Mouse (Mus musculus): ENCODE results near the gene Cxcl2. TPM values are rescaled to one million over a fixed set of nuclear protein-coding genes. Genes with fewer than 3 reads are reported as not detected.

Cxcl2 gene
- polyA plus RNA-seq, 1 experiment, result not detected

DNA sequence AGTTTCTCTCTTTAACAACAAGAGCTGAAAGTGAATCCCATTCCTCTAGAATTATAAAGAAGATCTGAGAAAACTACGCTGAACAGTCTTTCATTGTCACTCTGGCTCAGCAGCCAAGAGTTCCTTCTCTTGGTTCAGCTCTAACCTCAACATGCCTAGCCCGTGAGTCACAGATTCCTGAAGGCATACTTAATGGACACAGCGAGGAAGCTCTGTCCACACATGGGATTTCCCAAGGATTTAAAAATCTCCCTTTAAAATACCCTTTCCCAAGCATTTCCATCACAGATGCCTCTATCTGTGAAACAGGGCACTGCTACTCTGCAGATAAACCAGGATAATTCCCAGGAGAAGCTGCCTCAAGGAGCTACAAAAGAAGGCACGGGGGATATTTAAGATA, 27.6 kb upstream of the Cxcl2 start:
- TF ChIP-seq CEBPB (IDR thresholded peaks at IDR 0.05; ENCODE audit: insufficient read depth, poor library complexity, severe bottlenecking) (peak; percentile 53; the same call in 1 of the 2 replicates), MAX (IDR thresholded peaks at IDR 0.05; ENCODE audit: low read depth) (no peak)
- no peaks in the 10 kb centered on the region for H3K27me3 ChIP-seq (ENCODE audit: control insufficient read depth, insufficient read depth, insufficient read length)
- H3K4me3 ChIP-seq, result no peak overlapping the region
- peak overlapping the region; percentile 79 for H3K4me2 ChIP-seq (ENCODE audit: low read depth)
- no peaks in the 10 kb centered on the region for H3K79me2 ChIP-seq (ENCODE audit: control insufficient read depth, insufficient read depth)
- H3K36me3 ChIP-seq (ENCODE audit: control insufficient read depth, insufficient read depth), result no peaks in the 10 kb centered on the region
- H3ac ChIP-seq (ENCODE audit: control insufficient read depth, insufficient read length), result no peak overlapping the region

DNA sequence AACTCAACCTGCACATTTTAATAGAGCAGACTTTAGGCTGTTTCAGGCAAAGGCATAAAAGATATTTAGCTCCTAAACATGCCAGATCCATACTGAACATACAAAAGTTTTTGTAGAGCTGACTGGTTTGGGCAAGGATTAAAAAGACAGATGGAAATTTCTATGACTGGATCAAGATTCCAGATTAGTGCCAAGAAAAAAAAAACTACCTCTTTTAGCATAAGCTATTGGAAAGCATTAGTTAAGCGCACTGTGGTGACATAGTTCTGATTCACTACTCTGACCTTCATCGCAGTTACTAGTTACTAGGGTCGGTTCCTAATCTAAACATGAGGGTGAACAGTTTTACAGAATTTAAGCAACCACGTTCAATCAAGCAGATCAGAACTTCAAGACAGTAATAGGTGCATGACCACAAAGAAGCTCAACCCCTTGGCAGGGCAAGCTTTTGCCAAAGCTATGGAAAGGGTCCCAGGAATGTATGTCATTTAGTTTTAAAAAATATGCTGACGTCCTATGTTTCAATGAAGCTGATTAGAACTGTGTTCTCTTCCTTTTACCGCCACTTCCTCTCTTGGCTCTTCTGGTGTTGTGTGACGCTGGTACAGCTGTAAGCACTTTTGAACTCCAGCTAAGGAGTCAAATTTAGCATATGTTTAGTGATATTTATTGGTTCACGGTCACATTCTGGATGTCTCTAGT, 27.0 kb upstream of the Cxcl2 start:
- Histone ChIP-seq H3K4me2 (ENCODE audit: low read depth) (peak overlapping the region; percentile 79), H3ac (ENCODE audit: control insufficient read depth, insufficient read length) (no peak overlapping the region), H3K27me3 (ENCODE audit: control insufficient read depth, insufficient read depth, insufficient read length) (no peaks in the 10 kb centered on the region), H3K36me3 (ENCODE audit: control insufficient read depth, insufficient read depth) (no peaks in the 10 kb centered on the region), H3K79me2 (ENCODE audit: control insufficient read depth, insufficient read depth) (no peaks in the 10 kb centered on the region), H3K4me3 (no peak overlapping the region)
- no peak for TF ChIP-seq E2F4 (IDR thresholded peaks at IDR 0.05; ENCODE audit: insufficient read depth)
- no peak for TF ChIP-seq MAX (IDR thresholded peaks at IDR 0.05; ENCODE audit: low read depth)
- TF ChIP-seq MYOD1 (IDR thresholded peaks at IDR 0.05; ENCODE audit: control insufficient read depth in 1 of 3, insufficient read length in 2 of 3, low read depth in 2 of 3), result no peak
- TF ChIP-seq TCF12 (IDR thresholded peaks at IDR 0.05; ENCODE audit: insufficient read depth, poor library complexity, severe bottlenecking), result no peak
- TF ChIP-seq SRF (IDR thresholded peaks at IDR 0.05; ENCODE audit: control insufficient read depth, insufficient read length, low read depth), result no peak
- TF ChIP-seq REST (IDR thresholded peaks at IDR 0.05; ENCODE audit: insufficient read depth, insufficient read length), result no peak
- no peak for TF ChIP-seq CEBPB (IDR thresholded peaks at IDR 0.05; ENCODE audit: insufficient read depth, poor library complexity, severe bottlenecking)
- no peak for TF ChIP-seq USF1 (IDR thresholded peaks at IDR 0.05; ENCODE audit: low read depth)

DNA sequence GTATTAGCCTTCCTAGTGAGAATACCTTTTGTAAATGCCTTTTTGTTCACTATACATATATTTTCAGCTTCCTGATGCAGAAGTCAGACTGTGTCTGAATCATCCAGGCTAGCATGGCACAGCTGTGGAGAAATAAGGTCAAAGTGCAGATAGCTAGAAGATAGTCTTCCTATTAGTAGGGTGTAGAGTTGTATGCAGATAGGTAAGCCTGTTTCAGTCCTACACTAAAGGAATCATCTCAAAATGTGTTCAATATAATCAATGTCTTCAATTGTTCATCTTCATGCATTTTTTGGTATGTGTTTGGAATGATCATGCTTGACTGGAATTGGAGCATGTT, 26.5 kb upstream of the Cxcl2 start:
- Histone ChIP-seq H3K27me3 (ENCODE audit: control insufficient read depth, insufficient read depth, insufficient read length) (no peaks in the 10 kb centered on the region), H3K36me3 (ENCODE audit: control insufficient read depth, insufficient read depth) (no peaks in the 10 kb centered on the region), H3K4me2 (ENCODE audit: low read depth) (peak overlapping the region; percentile 79), H3K4me3 (no peak overlapping the region), H3ac (ENCODE audit: control insufficient read depth, insufficient read length) (no peak overlapping the region), H3K79me2 (ENCODE audit: control insufficient read depth, insufficient read depth) (no peaks in the 10 kb centered on the region)
- no peak for TF ChIP-seq POLR2A (IDR thresholded peaks at IDR 0.05; ENCODE audit: insufficient read length, low read depth)
- TF ChIP-seq MAX (IDR thresholded peaks at IDR 0.05; ENCODE audit: low read depth), result no peak
- no peak for TF ChIP-seq TCF12 (IDR thresholded peaks at IDR 0.05; ENCODE audit: insufficient read depth, poor library complexity, severe bottlenecking)
- TF ChIP-seq E2F4 (IDR thresholded peaks at IDR 0.05; ENCODE audit: insufficient read depth), result no peak
- no peak for TF ChIP-seq SRF (IDR thresholded peaks at IDR 0.05; ENCODE audit: control insufficient read depth, insufficient read length, low read depth)
- TF ChIP-seq REST (IDR thresholded peaks at IDR 0.05; ENCODE audit: insufficient read depth, insufficient read length), result no peak
- no peak for TF ChIP-seq MYOD1 (IDR thresholded peaks at IDR 0.05; ENCODE audit: control insufficient read depth in 1 of 3, insufficient read length in 2 of 3, low read depth in 2 of 3)
- no peak for TF ChIP-seq MYOG (IDR thresholded peaks at IDR 0.05; ENCODE audit: control insufficient read depth in 1 of 3, insufficient read depth in 1 of 3, insufficient read length in 2 of 3, low read depth in 2 of 3)
- no peak for TF ChIP-seq CEBPB (IDR thresholded peaks at IDR 0.05; ENCODE audit: insufficient read depth, poor library complexity, severe bottlenecking)
- TF ChIP-seq TCF3 (IDR thresholded peaks at IDR 0.05; ENCODE audit: insufficient read length, low read depth), result no peak
- no peak for TF ChIP-seq POLR2AphosphoS2 (IDR thresholded peaks at IDR 0.05; ENCODE audit: insufficient read length, low read depth)
- TF ChIP-seq USF1 (IDR thresholded peaks at IDR 0.05; ENCODE audit: low read depth), result no peak

DNA sequence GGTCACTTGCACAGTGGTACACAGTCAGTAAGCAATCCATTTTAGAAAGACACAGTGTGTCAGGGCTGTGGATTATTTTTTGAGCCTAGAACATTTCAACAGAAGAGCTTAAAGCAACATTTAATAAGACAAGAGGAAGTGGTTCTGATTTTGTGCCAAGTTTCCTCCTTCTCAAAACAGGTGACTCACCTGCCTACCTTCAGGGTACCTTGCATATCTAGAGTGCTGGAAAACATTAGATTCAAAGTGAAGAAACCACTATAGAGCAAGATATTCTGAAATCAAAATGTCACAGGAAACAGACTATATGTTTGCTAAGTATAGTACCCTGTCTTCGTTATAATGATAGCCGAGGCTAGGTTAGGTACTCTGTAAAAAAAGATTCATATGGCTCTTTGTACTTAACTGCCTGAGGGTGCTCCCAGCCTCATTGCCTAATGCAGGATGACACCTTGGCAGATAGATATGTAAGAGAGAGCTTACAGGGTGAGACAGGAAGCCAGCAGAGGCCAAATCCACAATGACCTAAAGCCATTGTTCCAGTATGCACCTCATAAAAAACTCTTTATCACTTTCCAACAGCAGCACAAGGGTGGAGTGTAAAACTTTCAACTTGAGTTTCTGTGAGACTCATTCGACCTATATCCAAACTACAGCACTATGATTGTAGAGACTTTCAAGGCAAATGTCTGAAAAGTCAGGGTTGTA, 24.2 kb upstream of the Cxcl2 start:
- no peak overlapping the region for H3K4me2 ChIP-seq (ENCODE audit: low read depth)
- no peak overlapping the region for H3ac ChIP-seq (ENCODE audit: control insufficient read depth, insufficient read length)
- TF ChIP-seq USF1 (IDR thresholded peaks at IDR 0.05; ENCODE audit: low read depth), result no peak
- no peak for TF ChIP-seq POLR2AphosphoS2 (IDR thresholded peaks at IDR 0.05; ENCODE audit: insufficient read length, low read depth)
- no peak for TF ChIP-seq MYOG (IDR thresholded peaks at IDR 0.05; ENCODE audit: control insufficient read depth in 1 of 3, insufficient read depth in 1 of 3, insufficient read length in 2 of 3, low read depth in 2 of 3)
- TF ChIP-seq POLR2A (IDR thresholded peaks at IDR 0.05; ENCODE audit: insufficient read length, low read depth), result no peak
- TF ChIP-seq SRF (IDR thresholded peaks at IDR 0.05; ENCODE audit: control insufficient read depth, insufficient read length, low read depth), result no peak
- no peak for TF ChIP-seq REST (IDR thresholded peaks at IDR 0.05; ENCODE audit: insufficient read depth, insufficient read length)
- no peak for TF ChIP-seq MAX (IDR thresholded peaks at IDR 0.05; ENCODE audit: low read depth)
- TF ChIP-seq MYOD1 (IDR thresholded peaks at IDR 0.05; ENCODE audit: control insufficient read depth in 1 of 3, insufficient read length in 2 of 3, low read depth in 2 of 3), result no peak
- TF ChIP-seq CEBPB (IDR thresholded peaks at IDR 0.05; ENCODE audit: insufficient read depth, poor library complexity, severe bottlenecking), result no peak
- no peak for TF ChIP-seq TCF12 (IDR thresholded peaks at IDR 0.05; ENCODE audit: insufficient read depth, poor library complexity, severe bottlenecking)
- no peak for TF ChIP-seq TCF3 (IDR thresholded peaks at IDR 0.05; ENCODE audit: insufficient read length, low read depth)
- no peak for TF ChIP-seq E2F4 (IDR thresholded peaks at IDR 0.05; ENCODE audit: insufficient read depth)
- H3K4me3 ChIP-seq, result no peak overlapping the region
- no peaks in the 10 kb centered on the region for H3K79me2 ChIP-seq (ENCODE audit: control insufficient read depth, insufficient read depth)
- no peaks in the 10 kb centered on the region for H3K27me3 ChIP-seq (ENCODE audit: control insufficient read depth, insufficient read depth, insufficient read length)
- H3K36me3 ChIP-seq (ENCODE audit: control insufficient read depth, insufficient read depth), result no peaks in the 10 kb centered on the region
